Mouse (Mus musculus): ENCODE measurements at regions not wholly inside any gene's neighbourhood (a gene's known extent, or its start where the extent isn't known, plus 50 kb on each side); places are given as distances from the start of the nearest gene placed in this dataset.

GRCm38 (mm10) chr12:99643016-99643415 is 79.6 kb upstream of the Foxn3 start:
- H3K9me3 ChIP-seq (replicated peaks), result peaks cover 30% of the 10 kb centered on the region
- H3K4me1 ChIP-seq (replicated peaks), result peaks cover 9% of the 10 kb centered on the region; the same call in 1 of the 2 replicates
- no peak for ATAC-seq (ENCODE audit: insufficient number of reproducible peaks, low FRiP score)
- WGBS, result 89% methylated on average over 16 of the region's 16 CpGs
- no peak overlapping the region for H3K4me2 ChIP-seq
- no peak overlapping the region for H3K27ac ChIP-seq (ENCODE audit: poor library complexity, severe bottlenecking)
- H3K9ac ChIP-seq, result no peak overlapping the region
- no peaks in the 10 kb centered on the region for H3K27me3 ChIP-seq (replicated peaks)
- no peak overlapping the region for H3K4me3 ChIP-seq
- no peaks in the 10 kb centered on the region for H3K36me3 ChIP-seq

GRCm38 (mm10) chr12:99642131-99642895 is 78.9 kb upstream of the Foxn3 start:
- WGBS, result 84% methylated on average over 7 of the region's 7 CpGs

DNA sequence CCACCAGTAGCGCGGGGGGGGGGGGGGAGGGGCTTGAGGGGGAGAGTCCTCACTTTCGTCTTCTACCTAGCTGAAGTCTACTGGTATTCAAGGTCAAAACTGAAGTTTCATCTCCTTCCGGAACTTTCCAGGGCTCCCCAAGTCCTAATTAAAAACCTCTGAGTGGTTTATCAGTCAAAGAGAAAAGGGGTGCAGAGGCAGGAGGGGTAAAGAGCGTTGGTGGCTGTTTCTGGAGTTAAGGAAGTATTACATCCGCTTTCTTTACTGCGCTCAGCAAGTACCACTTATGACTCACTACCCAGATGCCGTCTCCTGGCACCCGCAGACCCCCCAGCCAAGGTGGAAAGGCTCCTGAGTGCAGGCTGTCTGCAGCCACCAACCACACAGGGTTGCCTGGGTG is 77.9 kb upstream of the Foxn3 start:
- H3K4me3 ChIP-seq, result peak overlapping the region; percentile 20; the same call in 1 of the 2 replicates
- WGBS, result 52% methylated on average over 7 of the region's 9 CpGs

More at GRCm38 (mm10) chr12:99642131-99642895, 78.9 kb upstream of the Foxn3 start:
- Histone ChIP-seq H3K9ac (no peak overlapping the region), H3K4me3 (no peak overlapping the region), H3K4me2 (no peak overlapping the region), H3K36me3 (no peaks in the 10 kb centered on the region), H3K27me3 (replicated peaks) (no peaks in the 10 kb centered on the region), H3K4me1 (replicated peaks) (peaks cover 9% of the 10 kb centered on the region; the same call in 1 of the 2 replicates), H3K9me3 (replicated peaks) (peaks cover 30% of the 10 kb centered on the region), H3K27ac (ENCODE audit: poor library complexity, severe bottlenecking) (no peak overlapping the region)
- ATAC-seq (ENCODE audit: insufficient number of reproducible peaks, low FRiP score), result no peak

DNA sequence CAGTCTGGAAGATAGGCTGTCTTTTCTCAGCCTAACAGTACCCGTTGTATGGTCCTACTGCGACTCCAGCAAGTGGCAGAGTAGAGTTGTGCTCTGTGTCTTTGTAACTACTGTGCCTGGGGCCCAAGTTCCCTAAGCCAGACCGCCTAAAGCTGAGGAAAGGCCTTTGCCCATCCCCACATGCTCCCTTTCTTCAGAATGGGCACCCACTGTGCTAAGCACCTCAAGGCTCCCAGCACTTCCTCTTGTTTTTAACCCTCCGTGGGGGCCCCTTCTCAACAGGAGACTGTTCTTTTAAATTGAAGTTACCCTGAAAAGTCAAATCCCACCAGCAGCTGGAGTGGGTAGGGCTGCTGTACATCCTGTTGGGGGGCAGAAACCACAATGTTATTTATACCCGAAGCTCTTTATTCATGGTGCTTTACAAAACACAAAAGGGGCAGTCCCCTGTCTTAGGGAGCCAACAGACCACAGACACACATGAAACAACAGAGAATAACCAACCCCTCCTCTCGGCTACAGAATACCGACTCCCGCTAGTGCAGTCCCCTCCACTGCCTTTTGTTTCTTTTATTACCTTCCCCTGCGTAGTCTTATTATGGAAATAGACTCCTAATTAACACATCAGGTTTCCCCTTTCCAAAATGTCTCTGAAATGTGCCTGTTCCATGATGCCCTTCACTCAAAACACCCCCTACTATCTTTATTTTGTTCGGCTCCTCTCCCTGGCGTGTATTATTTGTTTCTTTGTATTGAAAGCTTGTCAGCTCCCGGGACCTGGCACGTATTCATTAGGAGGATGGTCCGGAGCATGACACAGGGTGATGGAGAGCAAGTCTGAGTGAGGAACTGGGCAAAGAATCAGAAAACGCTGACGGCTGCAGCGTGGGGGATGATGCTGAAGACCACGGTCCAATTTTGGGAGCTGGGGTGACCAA is 77.1 kb upstream of the Foxn3 start:
- H3K36me3 ChIP-seq, result no peaks in the 10 kb centered on the region
- WGBS, result 27% methylated on average over 18 of the region's 18 CpGs
- peaks cover 32% of the 10 kb centered on the region for H3K9me3 ChIP-seq (replicated peaks)
- no peak overlapping the region for H3K27ac ChIP-seq (ENCODE audit: poor library complexity, severe bottlenecking)
- H3K9ac ChIP-seq, result no peak overlapping the region
- H3K4me2 ChIP-seq, result peak overlapping the region; percentile 48
- peaks cover 9% of the 10 kb centered on the region; the same call in 1 of the 2 replicates for H3K4me1 ChIP-seq (replicated peaks)
- no peak for ATAC-seq (ENCODE audit: insufficient number of reproducible peaks, low FRiP score)
- H3K27me3 ChIP-seq (replicated peaks), result no peaks in the 10 kb centered on the region
- H3K4me3 ChIP-seq, result peak overlapping the region; percentile 20; the same call in 1 of the 2 replicates

More for the DNA sequence above, 77.9 kb upstream of the Foxn3 start:
- peaks cover 9% of the 10 kb centered on the region; the same call in 1 of the 2 replicates for H3K4me1 ChIP-seq (replicated peaks)
- peak overlapping the region; percentile 48 for H3K4me2 ChIP-seq
- ATAC-seq (ENCODE audit: insufficient number of reproducible peaks, low FRiP score), result no peak
- H3K9ac ChIP-seq, result no peak overlapping the region
- H3K36me3 ChIP-seq, result no peaks in the 10 kb centered on the region
- H3K27me3 ChIP-seq (replicated peaks), result no peaks in the 10 kb centered on the region
- no peak overlapping the region for H3K27ac ChIP-seq (ENCODE audit: poor library complexity, severe bottlenecking)
- H3K9me3 ChIP-seq (replicated peaks), result peaks cover 34% of the 10 kb centered on the region

DNA sequence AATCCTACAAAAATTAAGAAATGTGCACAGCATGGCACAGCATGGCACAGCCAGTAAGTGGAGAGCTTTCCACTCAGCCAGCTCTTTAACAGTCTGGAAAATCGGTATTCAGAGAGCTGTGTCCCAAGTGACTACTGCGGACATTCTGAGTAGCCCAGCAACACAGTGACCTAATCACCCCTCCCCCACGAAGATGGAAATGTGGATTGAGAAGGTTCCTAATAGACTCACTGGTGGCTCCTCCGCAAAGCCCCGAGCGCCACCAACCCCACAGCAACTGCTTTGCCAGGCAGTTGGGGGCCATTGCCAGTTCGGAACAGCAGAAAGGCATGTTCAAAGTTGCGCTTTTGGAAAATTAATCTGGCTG is 76.4 kb upstream of the Foxn3 start:
- peaks cover 25% of the 10 kb centered on the region for H3K9me3 ChIP-seq (replicated peaks)
- no peak for ATAC-seq (ENCODE audit: insufficient number of reproducible peaks, low FRiP score)
- no peaks in the 10 kb centered on the region for H3K36me3 ChIP-seq
- peaks cover 9% of the 10 kb centered on the region; the same call in 1 of the 2 replicates for H3K4me1 ChIP-seq (replicated peaks)
- H3K27ac ChIP-seq (ENCODE audit: poor library complexity, severe bottlenecking), result no peak overlapping the region
- H3K9ac ChIP-seq, result no peak overlapping the region
- no peak overlapping the region for H3K4me3 ChIP-seq
- WGBS, result 29% methylated on average over 8 of the region's 8 CpGs
- H3K4me2 ChIP-seq, result no peak overlapping the region
- no peaks in the 10 kb centered on the region for H3K27me3 ChIP-seq (replicated peaks)

GRCm38 (mm10) chr12:99639118-99639517 is 75.7 kb upstream of the Foxn3 start:
- no peak for ATAC-seq (ENCODE audit: insufficient number of reproducible peaks, low FRiP score)
- Histone ChIP-seq H3K27me3 (replicated peaks) (no peaks in the 10 kb centered on the region), H3K4me1 (replicated peaks) (peaks cover 9% of the 10 kb centered on the region; the same call in 1 of the 2 replicates), H3K36me3 (no peaks in the 10 kb centered on the region), H3K4me2 (no peak overlapping the region), H3K27ac (ENCODE audit: poor library complexity, severe bottlenecking) (no peak overlapping the region), H3K4me3 (no peak overlapping the region), H3K9me3 (replicated peaks) (peaks cover 18% of the 10 kb centered on the region), H3K9ac (no peak overlapping the region)
- WGBS, result 85% methylated on average over 3 of the region's 3 CpGs

DNA sequence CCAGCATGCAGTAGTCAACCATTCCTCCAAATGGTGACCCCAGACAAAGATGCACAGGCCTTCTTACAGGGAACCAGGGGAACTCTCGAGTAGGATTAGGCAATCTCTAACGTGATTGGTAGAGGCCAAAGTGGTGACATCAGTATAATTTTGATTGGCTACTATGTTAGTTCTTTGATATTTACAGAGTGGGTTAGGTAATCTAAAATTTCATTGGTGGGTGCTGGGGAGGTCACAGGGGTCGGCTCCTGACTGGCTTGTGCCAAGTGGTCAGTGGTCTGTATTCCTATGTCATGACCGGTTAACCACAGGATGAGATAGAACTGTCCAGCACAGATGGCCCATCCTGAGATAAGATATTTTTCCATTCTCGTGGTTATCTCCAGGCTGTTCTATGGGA is 74.6 kb upstream of the Foxn3 start:
- Histone ChIP-seq H3K27me3 (replicated peaks) (no peaks in the 10 kb centered on the region), H3K36me3 (no peaks in the 10 kb centered on the region), H3K9me3 (replicated peaks) (peaks cover 12% of the 10 kb centered on the region), H3K4me3 (no peak overlapping the region), H3K9ac (no peak overlapping the region), H3K27ac (ENCODE audit: poor library complexity, severe bottlenecking) (no peak overlapping the region), H3K4me1 (replicated peaks) (peaks cover 9% of the 10 kb centered on the region; the same call in 1 of the 2 replicates), H3K4me2 (no peak overlapping the region)
- WGBS, result 56% methylated on average over 5 of the region's 5 CpGs
- no peak for ATAC-seq (ENCODE audit: insufficient number of reproducible peaks, low FRiP score)

DNA sequence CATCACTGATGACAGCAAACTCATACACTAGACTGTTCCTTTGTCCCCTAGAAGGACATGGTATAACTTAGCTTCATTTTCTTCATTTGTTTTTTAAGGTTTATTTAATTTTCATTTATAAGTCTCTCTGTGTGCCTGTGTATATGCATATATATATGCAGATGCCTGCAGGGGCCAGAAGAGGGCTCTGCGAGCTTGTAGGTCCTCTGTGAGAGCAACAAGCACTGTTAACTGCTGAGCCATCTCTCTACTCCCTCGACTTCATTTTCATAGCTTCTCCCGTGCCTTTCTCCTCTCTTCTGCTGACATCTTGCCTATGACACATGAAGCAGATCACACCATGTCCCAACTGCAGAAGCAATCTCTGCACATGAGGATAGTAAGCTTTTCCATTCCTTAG is 72.9 kb upstream of the Foxn3 start:
- Histone ChIP-seq H3K4me3 (no peak overlapping the region), H3K4me2 (no peak overlapping the region), H3K9me3 (replicated peaks) (peaks cover 6% of the 10 kb centered on the region; the same call in 1 of the 2 replicates), H3K27ac (ENCODE audit: poor library complexity, severe bottlenecking) (no peak overlapping the region), H3K9ac (no peak overlapping the region), H3K27me3 (replicated peaks) (no peaks in the 10 kb centered on the region), H3K36me3 (no peaks in the 10 kb centered on the region), H3K4me1 (replicated peaks) (peaks cover 9% of the 10 kb centered on the region; the same call in 1 of the 2 replicates)
- WGBS, result 83% methylated on average over 3 of the region's 3 CpGs
- ATAC-seq (ENCODE audit: insufficient number of reproducible peaks, low FRiP score), result no peak

- H3K9ac ChIP-seq, result no peak overlapping the region
- no peak overlapping the region for H3K4me3 ChIP-seq
- H3K9me3 ChIP-seq (replicated peaks), result peaks cover 6% of the 10 kb centered on the region; the same call in 1 of the 2 replicates
- H3K4me1 ChIP-seq (replicated peaks), result peaks cover 6% of the 10 kb centered on the region; the same call in 1 of the 2 replicates
- H3K36me3 ChIP-seq, result no peaks in the 10 kb centered on the region
- H3K27me3 ChIP-seq (replicated peaks), result no peaks in the 10 kb centered on the region
- ATAC-seq (ENCODE audit: insufficient number of reproducible peaks, low FRiP score), result no peak
- no peak overlapping the region for H3K27ac ChIP-seq (ENCODE audit: poor library complexity, severe bottlenecking)
- H3K4me2 ChIP-seq, result no peak overlapping the region
- 70% methylated on average over 4 of the region's 4 CpGs for WGBS
Measured at GRCm38 (mm10) chr12:99635361-99635760, 72.0 kb upstream of the Foxn3 start.

GRCm38 (mm10) chr12:99634726-99635125 is 71.3 kb upstream of the Foxn3 start:
- Histone ChIP-seq H3K27me3 (replicated peaks) (no peaks in the 10 kb centered on the region), H3K4me3 (no peak overlapping the region), H3K4me2 (no peak overlapping the region), H3K27ac (ENCODE audit: poor library complexity, severe bottlenecking) (no peak overlapping the region), H3K4me1 (replicated peaks) (peaks cover under 1% of the 10 kb centered on the region; the same call in 1 of the 2 replicates), H3K9me3 (replicated peaks) (peaks cover 6% of the 10 kb centered on the region; the same call in 1 of the 2 replicates), H3K36me3 (no peaks in the 10 kb centered on the region), H3K9ac (no peak overlapping the region)
- WGBS, result 84% methylated on average over 4 of the region's 4 CpGs
- ATAC-seq (ENCODE audit: insufficient number of reproducible peaks, low FRiP score), result no peak

- Histone ChIP-seq H3K4me1 (replicated peaks) (no peaks in the 10 kb centered on the region), H3K9ac (no peak overlapping the region), H3K4me3 (no peak overlapping the region), H3K27me3 (replicated peaks) (no peaks in the 10 kb centered on the region), H3K36me3 (no peaks in the 10 kb centered on the region), H3K4me2 (no peak overlapping the region), H3K27ac (ENCODE audit: poor library complexity, severe bottlenecking) (no peak overlapping the region), H3K9me3 (replicated peaks) (peaks cover 6% of the 10 kb centered on the region; the same call in 1 of the 2 replicates)
- ATAC-seq (ENCODE audit: insufficient number of reproducible peaks, low FRiP score), result no peak
- 82% methylated on average over 10 of the region's 10 CpGs for WGBS
Measured at GRCm38 (mm10) chr12:99633678-99634077, 70.3 kb upstream of the Foxn3 start.

Data from heart, embryonic 12.5 days (tissue).